Mouse (Mus musculus): ENCODE data around the gene Igsf11. TPM values are rescaled to one million over a fixed set of nuclear protein-coding genes. Genes with fewer than 3 reads are reported as not detected.
A peak's percentile ranks its signal among the peaks of the same experiment; 100 is the strongest.

Igsf11 gene
- polyA plus RNA-seq, 1 experiment = not detected

DNA sequence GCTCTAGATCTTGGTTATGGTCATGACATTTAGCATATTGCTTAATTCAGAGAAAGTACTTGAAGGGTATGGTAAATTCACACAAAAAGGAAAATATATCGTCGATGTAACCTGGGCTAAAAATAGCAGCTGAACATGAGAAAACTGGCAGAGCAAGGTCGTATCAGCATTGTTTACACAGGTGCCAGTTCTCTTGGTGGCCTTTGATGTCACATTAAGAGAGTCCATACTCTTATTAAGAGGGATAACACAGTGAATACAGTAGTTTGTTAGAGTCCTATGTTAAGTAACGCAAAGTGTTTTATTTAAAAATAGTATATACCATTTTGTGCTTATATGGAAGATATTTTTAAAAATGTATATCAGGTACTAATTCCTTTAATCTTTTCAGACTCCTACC is 144.8 kb downstream of the Igsf11 start:
- Histone ChIP-seq H3K4me1 (ENCODE audit: control insufficient read depth, insufficient read depth, low read length) (peaks cover 10% of the 10 kb centered on the region), H3K27ac (ENCODE audit: insufficient read depth, low read depth, low read length) (no peak overlapping the region), H3K4me3 (ENCODE audit: insufficient read depth, low read depth, low read length) (no peak overlapping the region)
- no peak for TF ChIP-seq POLR2A (IDR thresholded peaks at IDR 0.05; ENCODE audit: insufficient read depth, low read depth, low read length)
- TF ChIP-seq CTCF (IDR thresholded peaks at IDR 0.05; ENCODE audit: insufficient read depth, low read depth, low read length) = no peak
- WGBS = 46% methylated on average over 4 of the region's 4 CpGs

GRCm38 (mm10) chr16:39044381-39044780 is 151.9 kb downstream of the Igsf11 start:
- Histone ChIP-seq H3K4me3 (ENCODE audit: insufficient read depth, low read depth, low read length) (no peak overlapping the region), H3K27ac (ENCODE audit: insufficient read depth, low read depth, low read length) (no peak overlapping the region), H3K4me1 (ENCODE audit: control insufficient read depth, insufficient read depth, low read length) (no peaks in the 10 kb centered on the region; the same call in 1 of the 2 replicates)
- TF ChIP-seq POLR2A (IDR thresholded peaks at IDR 0.05; ENCODE audit: insufficient read depth, low read depth, low read length) (no peak), CTCF (IDR thresholded peaks at IDR 0.05; ENCODE audit: insufficient read depth, low read depth, low read length) (no peak)
- WGBS = 63% methylated on average over 5 of the region's 5 CpGs

- under 1% methylated on average over 4 of the region's 4 CpGs for WGBS
These were observed 156.4 kb downstream of the Igsf11 start for GRCm38 (mm10) chr16:39048889-39049288.

DNA sequence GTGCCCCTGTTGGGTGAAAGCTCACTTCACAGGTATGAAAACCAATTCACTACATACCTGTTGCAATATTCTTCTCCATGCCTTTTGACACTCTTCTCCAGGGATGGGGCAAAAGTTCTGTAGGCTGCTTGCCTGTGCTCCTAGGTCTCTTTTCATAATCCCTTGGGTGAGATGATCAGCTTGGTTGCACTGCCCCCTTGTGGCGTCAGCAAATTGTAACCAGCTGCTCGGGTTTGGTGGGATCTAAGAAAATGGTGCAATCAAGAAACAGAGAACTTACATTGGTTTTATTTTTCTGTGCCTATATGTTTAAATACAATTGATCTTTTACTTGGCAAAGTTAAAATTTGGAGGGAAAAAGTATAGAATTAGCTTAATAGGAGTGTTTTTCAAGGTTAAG is 160.5 kb downstream of the Igsf11 start:
- Histone ChIP-seq H3K4me1 (ENCODE audit: control insufficient read depth, insufficient read depth, low read length) (peaks cover 3% of the 10 kb centered on the region; the same call in 1 of the 2 replicates), H3K4me3 (ENCODE audit: insufficient read depth, low read depth, low read length) (no peak overlapping the region), H3K27ac (ENCODE audit: insufficient read depth, low read depth, low read length) (no peak overlapping the region)
- TF ChIP-seq POLR2A (IDR thresholded peaks at IDR 0.05; ENCODE audit: insufficient read depth, low read depth, low read length) (no peak), CTCF (IDR thresholded peaks at IDR 0.05; ENCODE audit: insufficient read depth, low read depth, low read length) (no peak)
- 0% methylated on average over 2 of the region's 2 CpGs for WGBS

More at GRCm38 (mm10) chr16:39048889-39049288, 156.4 kb downstream of the Igsf11 start:
- no peak overlapping the region for H3K27ac ChIP-seq (ENCODE audit: insufficient read depth, low read depth, low read length)
- H3K4me1 ChIP-seq (ENCODE audit: control insufficient read depth, insufficient read depth, low read length) = no peaks in the 10 kb centered on the region
- H3K4me3 ChIP-seq (ENCODE audit: insufficient read depth, low read depth, low read length) = no peak overlapping the region
- TF ChIP-seq POLR2A (IDR thresholded peaks at IDR 0.05; ENCODE audit: insufficient read depth, low read depth, low read length) = no peak
- peak; percentile 58 for TF ChIP-seq CTCF (IDR thresholded peaks at IDR 0.05; ENCODE audit: insufficient read depth, low read depth, low read length)

- TF ChIP-seq POLR2A (IDR thresholded peaks at IDR 0.05; ENCODE audit: insufficient read depth, low read depth, low read length) (no peak), CTCF (IDR thresholded peaks at IDR 0.05; ENCODE audit: insufficient read depth, low read depth, low read length) (no peak)
- Histone ChIP-seq H3K4me1 (ENCODE audit: control insufficient read depth, insufficient read depth, low read length) (peaks cover 3% of the 10 kb centered on the region; the same call in 1 of the 2 replicates), H3K27ac (ENCODE audit: insufficient read depth, low read depth, low read length) (no peak overlapping the region), H3K4me3 (ENCODE audit: insufficient read depth, low read depth, low read length) (no peak overlapping the region)
- WGBS = 90% methylated on average over 2 of the region's 2 CpGs
These were observed 161.3 kb downstream of the Igsf11 start for GRCm38 (mm10) chr16:39053779-39054178.

DNA sequence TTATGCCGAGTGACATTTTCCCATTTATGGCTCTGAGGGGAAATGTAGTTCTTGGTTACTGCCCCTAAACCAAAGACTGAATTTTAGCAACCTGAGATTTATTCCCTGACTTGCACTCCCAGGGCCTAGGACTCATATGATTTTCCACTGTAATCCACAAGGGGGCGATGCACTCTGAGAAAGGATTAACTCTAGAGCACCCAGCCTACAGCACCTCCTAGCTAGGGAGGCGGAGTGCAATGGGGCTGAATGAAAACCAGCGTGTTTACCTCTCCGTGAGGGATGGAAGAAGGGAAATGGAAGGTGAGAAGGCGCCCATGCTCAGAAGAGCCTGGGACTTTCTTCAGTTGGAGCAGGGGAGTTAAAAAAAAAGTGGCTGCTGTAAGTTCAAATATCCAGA is 163.6 kb downstream of the Igsf11 start:
- H3K4me1 ChIP-seq (ENCODE audit: control insufficient read depth, insufficient read depth, low read length) = peaks cover 3% of the 10 kb centered on the region; the same call in 1 of the 2 replicates
- no peak for TF ChIP-seq POLR2A (IDR thresholded peaks at IDR 0.05; ENCODE audit: insufficient read depth, low read depth, low read length)
- TF ChIP-seq CTCF (IDR thresholded peaks at IDR 0.05; ENCODE audit: insufficient read depth, low read depth, low read length) = no peak
- H3K4me3 ChIP-seq (ENCODE audit: insufficient read depth, low read depth, low read length) = no peak overlapping the region
- H3K27ac ChIP-seq (ENCODE audit: insufficient read depth, low read depth, low read length) = no peak overlapping the region
- 46% methylated on average over 6 of the region's 6 CpGs for WGBS

GRCm38 (mm10) chr16:39056961-39057360 is 164.5 kb downstream of the Igsf11 start:
- Histone ChIP-seq H3K4me3 (ENCODE audit: insufficient read depth, low read depth, low read length) (no peak overlapping the region), H3K27ac (ENCODE audit: insufficient read depth, low read depth, low read length) (no peak overlapping the region), H3K4me1 (ENCODE audit: control insufficient read depth, insufficient read depth, low read length) (peaks cover 3% of the 10 kb centered on the region; the same call in 1 of the 2 replicates)
- WGBS = 80% methylated on average over 12 of the region's 12 CpGs
- TF ChIP-seq CTCF (IDR thresholded peaks at IDR 0.05; ENCODE audit: insufficient read depth, low read depth, low read length) = no peak
- no peak for TF ChIP-seq POLR2A (IDR thresholded peaks at IDR 0.05; ENCODE audit: insufficient read depth, low read depth, low read length)

DNA sequence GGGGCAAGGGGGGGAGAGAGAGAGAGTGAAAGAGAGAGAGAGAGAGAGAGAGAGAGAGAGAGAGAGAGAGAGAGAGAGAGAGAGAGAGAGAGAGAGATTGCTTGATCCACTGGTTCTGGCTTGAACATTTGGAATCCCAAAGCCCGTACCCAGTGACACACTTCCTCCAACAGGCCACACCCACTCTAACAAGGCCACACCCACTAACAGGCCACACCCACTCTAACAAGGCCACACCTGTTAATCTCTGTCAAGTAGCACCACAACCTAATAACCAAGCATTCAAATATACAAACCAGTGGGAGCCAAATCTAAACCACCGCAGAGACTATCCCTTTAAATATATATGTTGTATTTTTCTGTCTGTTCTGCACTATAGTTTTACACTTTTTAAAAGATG is 166.4 kb downstream of the Igsf11 start:
- TF ChIP-seq POLR2A (IDR thresholded peaks at IDR 0.05; ENCODE audit: insufficient read depth, low read depth, low read length) = no peak
- no peak for TF ChIP-seq CTCF (IDR thresholded peaks at IDR 0.05; ENCODE audit: insufficient read depth, low read depth, low read length)
- peaks cover 3% of the 10 kb centered on the region; the same call in 1 of the 2 replicates for H3K4me1 ChIP-seq (ENCODE audit: control insufficient read depth, insufficient read depth, low read length)
- no peak overlapping the region for H3K4me3 ChIP-seq (ENCODE audit: insufficient read depth, low read depth, low read length)
- WGBS = 99% methylated on average over 2 of the region's 2 CpGs
- no peak overlapping the region for H3K27ac ChIP-seq (ENCODE audit: insufficient read depth, low read depth, low read length)

DNA sequence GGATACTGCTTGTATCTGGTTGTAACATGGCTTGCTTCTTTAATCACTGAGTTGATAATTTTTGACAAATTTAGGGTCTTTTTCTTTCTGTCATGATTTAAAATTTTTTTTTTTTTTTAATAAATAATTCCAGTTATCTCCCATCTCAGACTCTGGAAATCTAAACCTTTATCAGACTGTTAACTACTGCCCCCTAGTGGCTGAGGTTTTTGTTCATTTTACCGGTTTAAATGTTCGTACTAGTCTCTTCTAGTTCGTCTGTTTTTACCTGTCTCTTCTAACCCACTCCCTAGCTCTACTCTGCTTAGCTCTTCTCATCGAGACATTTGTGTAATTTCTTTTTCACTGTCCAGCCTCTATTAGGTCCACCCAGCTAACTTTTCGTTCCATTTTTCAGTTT is 170.1 kb downstream of the Igsf11 start:
- Histone ChIP-seq H3K4me1 (ENCODE audit: control insufficient read depth, insufficient read depth, low read length) (no peaks in the 10 kb centered on the region), H3K27ac (ENCODE audit: insufficient read depth, low read depth, low read length) (no peak overlapping the region), H3K4me3 (ENCODE audit: insufficient read depth, low read depth, low read length) (no peak overlapping the region)
- WGBS = 29% methylated on average over 5 of the region's 5 CpGs
- TF ChIP-seq CTCF (IDR thresholded peaks at IDR 0.05; ENCODE audit: insufficient read depth, low read depth, low read length) (no peak), POLR2A (IDR thresholded peaks at IDR 0.05; ENCODE audit: insufficient read depth, low read depth, low read length) (no peak)

DNA sequence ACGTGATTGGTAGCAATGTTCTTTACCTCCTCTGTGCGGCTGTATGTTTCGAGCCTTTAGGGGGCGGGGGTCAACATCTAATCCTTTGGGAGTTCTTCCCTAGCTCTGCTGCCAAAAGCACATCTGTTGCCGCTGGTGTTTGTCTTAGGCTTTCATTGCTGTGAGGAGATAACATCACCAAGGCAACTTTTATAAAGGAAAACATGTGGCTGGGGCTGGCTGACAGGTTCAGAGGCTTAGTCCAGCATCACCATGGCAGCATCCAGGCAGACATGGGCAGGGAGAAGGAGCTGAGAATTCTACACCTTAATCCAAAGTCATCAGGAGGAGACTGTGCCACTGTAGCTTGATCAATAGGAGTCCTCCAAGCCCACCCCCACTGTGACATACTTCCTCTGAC is 173.1 kb downstream of the Igsf11 start:
- no peaks in the 10 kb centered on the region for H3K4me1 ChIP-seq (ENCODE audit: control insufficient read depth, insufficient read depth, low read length)
- TF ChIP-seq POLR2A (IDR thresholded peaks at IDR 0.05; ENCODE audit: insufficient read depth, low read depth, low read length) = no peak
- no peak for TF ChIP-seq CTCF (IDR thresholded peaks at IDR 0.05; ENCODE audit: insufficient read depth, low read depth, low read length)
- H3K4me3 ChIP-seq (ENCODE audit: insufficient read depth, low read depth, low read length) = no peak overlapping the region
- no peak overlapping the region for H3K27ac ChIP-seq (ENCODE audit: insufficient read depth, low read depth, low read length)
- WGBS = 75% methylated on average over 5 of the region's 5 CpGs

Data from olfactory bulb, adult 2 months (tissue).